Mouse (Mus musculus): ENCODE results near the gene Kif5a. TPM values are rescaled to one million over a fixed set of nuclear protein-coding genes. Genes with fewer than 3 reads are reported as not detected.
A peak's percentile ranks its signal among the peaks of the same experiment; 100 is the strongest.

Kif5a gene
- polyA plus RNA-seq, 1 experiment from 2014 or later = 2.3 TPM

GRCm38 (mm10) chr10:127217177-127217576 is 46.0 kb downstream of the Kif5a start:
- H3K27ac ChIP-seq (replicated peaks) = no peak overlapping the region
- H3K27me3 ChIP-seq (ENCODE audit: control insufficient read depth, insufficient read depth, low read length) = no peaks in the 10 kb centered on the region
- TF ChIP-seq CTCF (IDR thresholded peaks at IDR 0.05; ENCODE audit: low read depth) (no peak), EP300 (optimal IDR thresholded peaks at IDR 0.05) (no peak)
- DNase-seq (ENCODE audit: low spot score) (no peak), ATAC-seq (ENCODE audit: low FRiP score, low TSS enrichment) (no peak)
- H3K4me3 ChIP-seq (ENCODE audit: low read depth, low read length) = no peak overlapping the region
- no peaks in the 10 kb centered on the region for H3K4me1 ChIP-seq (replicated peaks; ENCODE audit: control insufficient read depth, insufficient read depth)
- no peak overlapping the region for H3K9ac ChIP-seq (ENCODE audit: low read length)
- H3K36me3 ChIP-seq (ENCODE audit: control insufficient read depth, insufficient read depth, low read length) = no peaks in the 10 kb centered on the region
- no peak overlapping the region for H3K4me2 ChIP-seq (replicated peaks; ENCODE audit: low read depth)
- no peaks in the 10 kb centered on the region for H3K9me3 ChIP-seq (ENCODE audit: control insufficient read depth, low read length)

- no peak for ATAC-seq (ENCODE audit: low FRiP score, low TSS enrichment)
- 92% methylated on average over 11 of the region's 11 CpGs for WGBS
- H3K9ac ChIP-seq (ENCODE audit: low read length) = no peak overlapping the region
- H3K4me2 ChIP-seq (replicated peaks; ENCODE audit: low read depth) = no peak overlapping the region
- H3K9me3 ChIP-seq (ENCODE audit: control insufficient read depth, low read length) = no peaks in the 10 kb centered on the region
- H3K27me3 ChIP-seq (ENCODE audit: control insufficient read depth, insufficient read depth, low read length) = no peaks in the 10 kb centered on the region
- H3K27ac ChIP-seq (replicated peaks) = no peak overlapping the region
- H3K36me3 ChIP-seq (ENCODE audit: control insufficient read depth, insufficient read depth, low read length) = no peaks in the 10 kb centered on the region
- no peak overlapping the region for H3K4me3 ChIP-seq (ENCODE audit: low read depth, low read length)
- TF ChIP-seq EP300 (optimal IDR thresholded peaks at IDR 0.05) = no peak
- no peak for TF ChIP-seq CTCF (IDR thresholded peaks at IDR 0.05; ENCODE audit: low read depth)
- DNase-seq (ENCODE audit: low spot score) = no peak
- H3K4me1 ChIP-seq (replicated peaks; ENCODE audit: control insufficient read depth, insufficient read depth) = no peaks in the 10 kb centered on the region
Observed at GRCm38 (mm10) chr10:127216456-127216855, 46.7 kb downstream of the Kif5a start.

- no peak overlapping the region for H3K4me3 ChIP-seq (ENCODE audit: low read depth, low read length)
- TF ChIP-seq CTCF (IDR thresholded peaks at IDR 0.05; ENCODE audit: low read depth) (no peak), EP300 (optimal IDR thresholded peaks at IDR 0.05) (no peak)
- 24% methylated on average over 1 of the region's 1 CpGs for WGBS
- ATAC-seq (ENCODE audit: low FRiP score, low TSS enrichment) (peak; percentile 53), DNase-seq (ENCODE audit: low spot score) (no peak)
- no peaks in the 10 kb centered on the region for H3K36me3 ChIP-seq (ENCODE audit: control insufficient read depth, insufficient read depth, low read length)
- no peaks in the 10 kb centered on the region for H3K27me3 ChIP-seq (ENCODE audit: control insufficient read depth, insufficient read depth, low read length)
- H3K4me2 ChIP-seq (replicated peaks; ENCODE audit: low read depth) = no peak overlapping the region
- no peak overlapping the region for H3K9ac ChIP-seq (ENCODE audit: low read length)
- H3K9me3 ChIP-seq (ENCODE audit: control insufficient read depth, low read length) = no peaks in the 10 kb centered on the region
- 0 out of 2 replicates have a peak, but pooled peaks cover 3% of the 10 kb centered on the region for H3K4me1 ChIP-seq (replicated peaks; ENCODE audit: control insufficient read depth, insufficient read depth)
- peak overlapping the region; percentile 0; the same call in 1 of the 2 replicates for H3K27ac ChIP-seq (replicated peaks)
Observed at GRCm38 (mm10) chr10:127214422-127214803, 48.7 kb downstream of the Kif5a start.

- TF ChIP-seq CTCF (IDR thresholded peaks at IDR 0.05; ENCODE audit: low read depth) (no peak), EP300 (optimal IDR thresholded peaks at IDR 0.05) (no peak)
- 78% methylated on average over 13 of the region's 13 CpGs for WGBS
- Histone ChIP-seq H3K4me1 (replicated peaks; ENCODE audit: control insufficient read depth, insufficient read depth) (0 out of 2 replicates have a peak, but pooled peaks cover 3% of the 10 kb centered on the region), H3K9ac (ENCODE audit: low read length) (no peak overlapping the region), H3K27me3 (ENCODE audit: control insufficient read depth, insufficient read depth, low read length) (no peaks in the 10 kb centered on the region), H3K36me3 (ENCODE audit: control insufficient read depth, insufficient read depth, low read length) (no peaks in the 10 kb centered on the region), H3K9me3 (ENCODE audit: control insufficient read depth, low read length) (no peaks in the 10 kb centered on the region), H3K4me3 (ENCODE audit: low read depth, low read length) (no peak overlapping the region), H3K4me2 (replicated peaks; ENCODE audit: low read depth) (no peak overlapping the region), H3K27ac (replicated peaks) (peak overlapping the region; percentile 0; the same call in 1 of the 2 replicates)
- ATAC-seq (ENCODE audit: low FRiP score, low TSS enrichment) (no peak), DNase-seq (ENCODE audit: low spot score) (no peak)
Observed at GRCm38 (mm10) chr10:127213704-127214421, 49.3 kb downstream of the Kif5a start.

GRCm38 (mm10) chr10:127213272-127213671 is 49.9 kb downstream of the Kif5a start:
- DNase-seq (ENCODE audit: low spot score) (no peak), ATAC-seq (ENCODE audit: low FRiP score, low TSS enrichment) (no peak)
- no peaks in the 10 kb centered on the region for H3K27me3 ChIP-seq (ENCODE audit: control insufficient read depth, insufficient read depth, low read length)
- H3K4me3 ChIP-seq (ENCODE audit: low read depth, low read length) = no peak overlapping the region
- no peaks in the 10 kb centered on the region for H3K36me3 ChIP-seq (ENCODE audit: control insufficient read depth, insufficient read depth, low read length)
- H3K27ac ChIP-seq (replicated peaks) = no peak overlapping the region
- WGBS = 89% methylated on average over 8 of the region's 8 CpGs
- no peak overlapping the region for H3K4me2 ChIP-seq (replicated peaks; ENCODE audit: low read depth)
- H3K9me3 ChIP-seq (ENCODE audit: control insufficient read depth, low read length) = no peaks in the 10 kb centered on the region
- TF ChIP-seq CTCF (IDR thresholded peaks at IDR 0.05; ENCODE audit: low read depth) (no peak), EP300 (optimal IDR thresholded peaks at IDR 0.05) (no peak)
- no peak overlapping the region for H3K9ac ChIP-seq (ENCODE audit: low read length)
- 0 out of 2 replicates have a peak, but pooled peaks cover 3% of the 10 kb centered on the region for H3K4me1 ChIP-seq (replicated peaks; ENCODE audit: control insufficient read depth, insufficient read depth)

- peak within 1 kb of the TSS; percentile 84 for H3K27ac ChIP-seq (replicated peaks)
- TF ChIP-seq CTCF (IDR thresholded peaks at IDR 0.05; ENCODE audit: low read depth) (no peak), EP300 (optimal IDR thresholded peaks at IDR 0.05) (no peak)
- peak; percentile 98 for DNase-seq (ENCODE audit: low spot score)
- H3K9ac ChIP-seq (ENCODE audit: low read length) = peak within 1 kb of the TSS; percentile 81
- under 1% methylated on average over 47 of the region's 47 CpGs for whole genome bisulfite sequencing
- 0 out of 2 replicates have a peak, but pooled peaks cover 3% of the 10 kb centered on the region for H3K4me1 ChIP-seq (replicated peaks; ENCODE audit: control insufficient read depth, insufficient read depth)
- no peaks in the 10 kb centered on the region for H3K27me3 ChIP-seq (ENCODE audit: control insufficient read depth, insufficient read depth, low read length)
- H3K36me3 ChIP-seq (ENCODE audit: control insufficient read depth, insufficient read depth, low read length) = peaks cover 4% of the 10 kb centered on the region; the same call in 1 of the 2 replicates
- H3K4me3 ChIP-seq (ENCODE audit: low read depth, low read length) = peak within 1 kb of the TSS; percentile 83
- ATAC-seq (ENCODE audit: low FRiP score, low TSS enrichment) = peak; percentile 96
- no peaks in the 10 kb centered on the region for H3K9me3 ChIP-seq (ENCODE audit: control insufficient read depth, low read length)
- peak within 1 kb of the TSS; percentile 98 for H3K4me2 ChIP-seq (replicated peaks; ENCODE audit: low read depth)
Observed at GRCm38 (mm10) chr10:127211414-127211854, 51.7 kb downstream of the Kif5a start, which contains the start of gene Pip4k2c. Gene Pip4k2c (minus strand): TSS chr10:127211585.
